Mouse (Mus musculus) C2C12 (cell line): ENCODE results near the gene Nus1. TPM values are rescaled to one million over a fixed set of nuclear protein-coding genes. Genes with fewer than 3 reads are reported as not detected.

ENCODE experiments used
- H3K27me3 ChIP-seq: one replicate; pipeline ENCODE4 v1.6.1; 2011; ENCODE audit not compliant: control insufficient read depth, insufficient read depth, insufficient read length
- H3K36me3 ChIP-seq: one replicate; pipeline ENCODE4 v1.6.1; 2011; ENCODE audit not compliant: control insufficient read depth, insufficient read depth
- H3K4me3 ChIP-seq: one replicate; pipeline ENCODE4 v1.5.1; 2011; ENCODE audit warnings: mild to moderate bottlenecking, control low read depth; ENCODE audit not compliant: poor library complexity, insufficient read depth, severe bottlenecking
- H3K79me2 ChIP-seq: one replicate; pipeline ENCODE4 v1.6.1; 2011; ENCODE audit not compliant: control insufficient read depth, insufficient read depth
- H3K79me3 ChIP-seq: one replicate; pipeline ENCODE4 v1.6.1; 2011; ENCODE audit warnings: low read depth, control low read depth
- H3ac ChIP-seq: one replicate; pipeline ENCODE3; 2011; ENCODE audit warnings: low read depth; ENCODE audit not compliant: control insufficient read depth, insufficient read length
- CEBPB ChIP-seq: IDR thresholded peaks from one replicate; pipeline ENCODE4 v1.6.1; 2011; ENCODE audit warnings: low read depth, mild to moderate bottlenecking, control low read depth, moderate library complexity
- CTCF ChIP-seq: IDR thresholded peaks from one replicate; pipeline ENCODE4 v1.5.1; 2011; ENCODE audit not compliant: control insufficient read depth, insufficient read depth, insufficient read length
- FOSL1 ChIP-seq: IDR thresholded peaks from one replicate; pipeline ENCODE4 v1.8.0; 2011; ENCODE audit warnings: mild to moderate bottlenecking, low read length; ENCODE audit not compliant: poor library complexity, insufficient read depth, severe bottlenecking
- MAX ChIP-seq: IDR thresholded peaks from one replicate; pipeline ENCODE4 v1.6.1; 2011; ENCODE audit warnings: mild to moderate bottlenecking, control low read depth
- MYOD1 ChIP-seq: IDR thresholded peaks from one replicate; pipeline ENCODE4 v1.6.1; 2011; ENCODE audit warnings: low read depth; ENCODE audit not compliant: control insufficient read depth, insufficient read length
- MYOG ChIP-seq: IDR thresholded peaks from one replicate; pipeline ENCODE4 v1.6.1; 2011; ENCODE audit not compliant: control insufficient read depth, insufficient read length; ENCODE audit errors: extremely low read depth
- USF1 ChIP-seq: IDR thresholded peaks from one replicate; pipeline ENCODE4 v1.6.1; 2011; ENCODE audit warnings: low read depth, mild to moderate bottlenecking, control low read depth, moderate library complexity
- polyA plus RNA-seq: library from polyadenylated mRNA; unstranded; fragments of >200 nt; fragmentation: generic; extraction: Trizol; gene quantifications from one replicate; pipeline ENCODE4 v1.2.1, GENCODE M21; 2012; ENCODE audit warnings: missing spikeins

The Nus1 gene
- polyA plus RNA-seq, 1 experiment, result 16.1 TPM

GRCm38 (mm10) chr10:52427634-52428415, 10.5 kb downstream of the Nus1 start:
- Histone ChIP-seq H3K36me3 (peaks cover 43% of the 10 kb centered on the region), H3ac (no peak overlapping the region), H3K4me3 (no peak overlapping the region), H3K79me3 (peaks cover 68% of the 10 kb centered on the region), H3K27me3 (no peaks in the 10 kb centered on the region), H3K79me2 (peaks cover 72% of the 10 kb centered on the region)
- no peak for TF ChIP-seq USF1
- no peak for TF ChIP-seq FOSL1
- TF ChIP-seq MAX, result no peak

- peaks cover 70% of the 10 kb centered on the region for H3K36me3 ChIP-seq
- H3K4me3 ChIP-seq, result no peak overlapping the region
- H3ac ChIP-seq, result no peak overlapping the region
- peaks cover 37% of the 10 kb centered on the region for H3K79me3 ChIP-seq
- TF ChIP-seq MYOD1, result no peak
- no peak for TF ChIP-seq FOSL1
- TF ChIP-seq CTCF, result no peak
- no peak for TF ChIP-seq CEBPB
- peaks cover 40% of the 10 kb centered on the region for H3K79me2 ChIP-seq
- no peaks in the 10 kb centered on the region for H3K27me3 ChIP-seq
Measured at GRCm38 (mm10) chr10:52430953-52431352, 13.6 kb downstream of the Nus1 start.

DNA sequence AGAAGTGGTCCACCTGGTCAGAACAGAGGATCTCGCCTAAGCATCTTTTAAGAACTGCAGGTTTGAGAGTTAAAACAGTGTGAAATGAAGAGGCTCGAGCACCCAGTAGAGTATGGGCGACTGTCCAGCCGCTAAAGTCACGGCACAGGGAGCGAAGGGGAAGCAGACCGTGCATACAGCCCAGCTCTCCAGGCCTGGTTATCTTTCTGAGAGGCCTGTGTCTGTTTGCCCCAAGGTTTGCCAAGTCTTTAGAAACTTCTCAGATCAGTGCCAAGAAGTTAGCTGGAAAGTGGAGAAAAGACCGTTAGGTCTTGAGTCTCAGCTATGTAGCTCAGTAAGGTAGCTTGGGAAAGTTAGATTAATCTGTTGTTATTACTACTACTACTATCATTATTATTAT, 17.5 kb downstream of the Nus1 start:
- peaks cover 7% of the 10 kb centered on the region for H3K79me2 ChIP-seq
- H3K36me3 ChIP-seq, result peaks cover 88% of the 10 kb centered on the region
- no peak overlapping the region for H3K4me3 ChIP-seq
- H3K27me3 ChIP-seq, result no peaks in the 10 kb centered on the region
- TF ChIP-seq USF1 (no peak), FOSL1 (no peak), CEBPB (no peak), MYOD1 (no peak), CTCF (no peak), MYOG (no peak), MAX (no peak)
- H3K79me3 ChIP-seq, result peaks cover 2% of the 10 kb centered on the region
- H3ac ChIP-seq, result no peak overlapping the region

- H3ac ChIP-seq, result no peak overlapping the region
- TF ChIP-seq FOSL1, result no peak
- no peak for TF ChIP-seq MYOD1
- no peak for TF ChIP-seq USF1
- TF ChIP-seq CEBPB, result no peak
- no peak for TF ChIP-seq CTCF
Measured at GRCm38 (mm10) chr10:52460614-52461013, 43.3 kb downstream of the Nus1 start.

DNA sequence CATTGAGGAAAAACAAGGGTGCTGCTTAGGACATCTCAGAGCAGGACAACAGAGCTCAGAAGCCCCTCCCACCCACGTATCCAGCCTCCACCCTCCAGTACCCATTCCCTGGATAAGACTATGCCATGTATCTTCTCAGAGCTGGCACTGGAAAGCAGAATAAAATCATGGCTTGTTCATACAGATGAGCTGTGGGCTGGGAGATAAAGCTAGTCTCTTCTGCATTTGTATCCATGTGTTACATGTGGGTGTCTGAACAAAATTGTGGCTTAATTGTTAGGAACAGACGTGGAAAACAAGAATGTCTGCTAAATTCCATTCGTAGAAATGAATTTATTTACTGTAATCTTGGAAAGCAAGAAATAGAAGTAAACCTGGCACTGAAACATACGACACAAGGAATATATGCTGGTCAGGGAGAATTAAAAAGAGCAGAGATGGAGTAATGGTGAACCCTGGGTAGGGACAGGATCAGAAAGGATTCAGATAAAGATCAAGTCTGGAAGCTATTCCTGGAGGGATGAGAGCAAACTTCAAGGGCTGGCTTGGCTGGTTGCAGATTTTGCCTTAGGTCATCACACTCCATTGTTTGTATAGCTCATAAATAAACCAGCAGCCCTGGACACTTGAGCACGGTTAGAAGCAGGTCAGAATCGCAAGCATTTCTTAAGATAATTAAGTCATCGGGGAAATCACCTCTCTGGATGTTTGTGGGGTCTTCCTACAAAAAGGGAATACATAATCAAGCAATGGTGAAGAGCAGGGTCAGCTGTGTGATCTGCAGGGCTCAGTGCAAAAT, 46.8 kb downstream of the Nus1 start:
- Histone ChIP-seq H3ac (no peak overlapping the region), H3K79me3 (no peaks in the 10 kb centered on the region), H3K27me3 (no peaks in the 10 kb centered on the region), H3K79me2 (no peaks in the 10 kb centered on the region), H3K36me3 (no peaks in the 10 kb centered on the region), H3K4me3 (no peak overlapping the region)
- TF ChIP-seq CTCF, result no peak
- TF ChIP-seq MAX, result no peak
- no peak for TF ChIP-seq MYOG
- no peak for TF ChIP-seq CEBPB
- no peak for TF ChIP-seq MYOD1
- no peak for TF ChIP-seq FOSL1
- no peak for TF ChIP-seq USF1

More at GRCm38 (mm10) chr10:52460614-52461013, 43.3 kb downstream of the Nus1 start:
- no peaks in the 10 kb centered on the region for H3K79me2 ChIP-seq
- no peaks in the 10 kb centered on the region for H3K36me3 ChIP-seq
- H3K4me3 ChIP-seq, result no peak overlapping the region
- no peaks in the 10 kb centered on the region for H3K27me3 ChIP-seq
- H3K79me3 ChIP-seq, result no peaks in the 10 kb centered on the region

- TF ChIP-seq CEBPB (no peak), CTCF (no peak), MAX (no peak), USF1 (no peak), MYOD1 (no peak), MYOG (no peak), FOSL1 (no peak)
- no peaks in the 10 kb centered on the region for H3K79me3 ChIP-seq
- no peak overlapping the region for H3K4me3 ChIP-seq
- H3K79me2 ChIP-seq, result no peaks in the 10 kb centered on the region
- H3K27me3 ChIP-seq, result no peaks in the 10 kb centered on the region
- H3K36me3 ChIP-seq, result no peaks in the 10 kb centered on the region
- H3ac ChIP-seq, result no peak overlapping the region
Measured at GRCm38 (mm10) chr10:52471520-52471919, 54.2 kb downstream of the Nus1 start.

Other genes with a start within 250 kb of the Nus1 start
- gene Ros1, start 222.3 kb upstream of the Nus1 start, polyA plus RNA-seq, result not detected
- 5.6 TPM for gene Dcbld1, start 183.9 kb upstream of the Nus1 start, polyA plus RNA-seq
- not detected for gene Gm26741, start 58.8 kb upstream of the Nus1 start, polyA plus RNA-seq
- 5.9 TPM for gene Gopc, start 35.4 kb upstream of the Nus1 start, polyA plus RNA-seq
- not detected for gene Nepn, start 28.6 kb upstream of the Nus1 start, polyA plus RNA-seq